Mouse (Mus musculus) forebrain, embryonic 16.5 days (tissue): Measurements from ENCODE around the gene Vps36. TPM values are rescaled to one million over a fixed set of nuclear protein-coding genes. Genes with fewer than 3 reads are reported as not detected.

Source experiments
- ATAC-seq: fragments of 200-750 bp; cut with Nextera tagmentation; 2 replicates; pipeline ENCODE4 v1.8.0; 2017; ENCODE audit warnings: mild to moderate bottlenecking, moderate library complexity
- H3K27ac ChIP-seq: fragments of 300-500 bp; sonication (generic); 2 replicates; pipeline ENCODE4 v1.5.1; 2014; ENCODE audit warnings: low read length, control low read depth
- H3K27me3 ChIP-seq: fragments of 300-500 bp; sonication (generic); replicated peaks from 2 replicates; pipeline ENCODE4 v1.6.1; 2014; ENCODE audit warnings: low read length; ENCODE audit not compliant: control insufficient read depth, insufficient read depth
- H3K36me3 ChIP-seq: fragments of 300-500 bp; sonication (generic); 2 replicates; pipeline ENCODE4 v1.6.1; 2014; ENCODE audit not compliant: control insufficient read depth, insufficient read depth
- H3K4me1 ChIP-seq: fragments of 300-500 bp; sonication (generic); replicated peaks from 2 replicates; pipeline ENCODE4 v1.6.1; 2014; ENCODE audit warnings: low read length; ENCODE audit not compliant: control insufficient read depth, insufficient read depth
- H3K4me2 ChIP-seq: fragments of 300-500 bp; sonication (generic); 2 replicates; pipeline ENCODE4 v1.6.1; 2014; ENCODE audit warnings: mild to moderate bottlenecking, low read length, control low read depth
- H3K4me3 ChIP-seq: fragments of 300-500 bp; sonication (generic); replicated peaks from 2 replicates; pipeline ENCODE4 v1.5.1; 2014; ENCODE audit warnings: mild to moderate bottlenecking, low read length, control low read depth
- H3K9ac ChIP-seq: fragments of 300-500 bp; sonication (generic); replicated peaks from 2 replicates; pipeline ENCODE4 v1.6.1; 2014; ENCODE audit warnings: low read depth, low read length, control low read depth
- H3K9me3 ChIP-seq: fragments of 300-500 bp; sonication (generic); 2 replicates; pipeline ENCODE4 v1.6.1; 2016; ENCODE audit warnings: low read length; ENCODE audit not compliant: control insufficient read depth
- WGBS: fragments of 180-500 bp; shearing (Covaris S2); extraction: QIAGEN DNeasy Blood & Tissue Kit; methylation state at CpG from one replicate; pipeline ENCODE4 v1.1.7; 2014; 5-methylcytosine and 5-hydroxymethylcytosine counted together
- polyA plus RNA-seq: library from polyadenylated mRNA; unstranded; fragments of >200 nt; fragmentation: Nextera tagmentation; extraction: Ambion mirVana; gene quantifications from 2 replicates; pipeline ENCODE4 v1.2.1, GENCODE M21; 2015

Vps36 gene
- 38.7 and 40.9 TPM in 2 replicates for polyA plus RNA-seq

DNA sequence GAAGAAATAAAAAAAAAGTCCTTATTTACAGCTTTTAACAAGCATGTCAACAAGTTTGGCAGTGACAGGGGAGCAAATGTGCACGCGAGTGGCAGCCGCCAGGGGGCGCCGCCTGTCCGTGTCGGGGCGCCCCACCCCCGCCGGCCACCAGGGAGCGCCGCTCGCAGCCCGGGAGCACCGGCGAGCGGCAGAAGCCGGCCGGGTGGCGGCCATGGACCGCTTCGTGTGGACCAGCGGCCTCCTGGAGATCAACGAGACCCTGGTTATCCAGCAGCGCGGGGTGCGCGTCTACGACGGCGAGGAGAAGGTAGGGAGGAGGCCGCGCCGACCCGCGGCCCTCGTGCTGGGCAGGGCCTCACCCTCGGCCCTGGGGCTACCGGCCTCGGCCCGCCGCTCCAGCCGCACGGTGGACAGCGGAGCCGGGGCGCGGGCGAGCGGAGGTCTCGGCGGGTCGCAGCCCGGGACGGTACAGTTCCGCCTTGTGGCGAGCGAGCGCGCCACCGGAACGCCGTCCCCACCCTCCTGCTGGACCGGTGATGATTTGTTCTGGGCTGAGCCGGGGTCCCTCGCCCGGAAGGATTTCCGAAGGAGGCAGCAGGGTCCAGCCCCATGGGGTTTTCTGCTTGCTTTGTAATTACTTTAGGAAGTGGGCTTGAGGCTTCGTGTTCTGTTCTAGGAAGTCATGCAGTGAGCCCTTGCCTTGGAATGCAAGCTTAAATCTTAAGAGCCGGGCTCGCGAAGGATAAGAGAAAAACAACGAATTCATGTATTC is at the start of gene Vps36:
TSS of gene Vps36 (plus strand) at position 150 of the 772 bp plus-strand sequence.
- peak within 1 kb of the TSS; percentile 94 for H3K27ac ChIP-seq
- under 1% methylated on average over 71 of the region's 73 CpGs for WGBS
- ATAC-seq = peak; percentile 94
- peaks cover 11% of the 10 kb centered on the region for H3K4me1 ChIP-seq
- H3K9me3 ChIP-seq = no peaks in the 10 kb centered on the region
- H3K4me2 ChIP-seq = peak within 1 kb of the TSS; percentile 72
- H3K27me3 ChIP-seq = no peaks in the 10 kb centered on the region
- peak within 1 kb of the TSS; percentile 81 for H3K4me3 ChIP-seq
- peak within 1 kb of the TSS; percentile 95 for H3K9ac ChIP-seq
- H3K36me3 ChIP-seq = no peaks in the 10 kb centered on the region

DNA sequence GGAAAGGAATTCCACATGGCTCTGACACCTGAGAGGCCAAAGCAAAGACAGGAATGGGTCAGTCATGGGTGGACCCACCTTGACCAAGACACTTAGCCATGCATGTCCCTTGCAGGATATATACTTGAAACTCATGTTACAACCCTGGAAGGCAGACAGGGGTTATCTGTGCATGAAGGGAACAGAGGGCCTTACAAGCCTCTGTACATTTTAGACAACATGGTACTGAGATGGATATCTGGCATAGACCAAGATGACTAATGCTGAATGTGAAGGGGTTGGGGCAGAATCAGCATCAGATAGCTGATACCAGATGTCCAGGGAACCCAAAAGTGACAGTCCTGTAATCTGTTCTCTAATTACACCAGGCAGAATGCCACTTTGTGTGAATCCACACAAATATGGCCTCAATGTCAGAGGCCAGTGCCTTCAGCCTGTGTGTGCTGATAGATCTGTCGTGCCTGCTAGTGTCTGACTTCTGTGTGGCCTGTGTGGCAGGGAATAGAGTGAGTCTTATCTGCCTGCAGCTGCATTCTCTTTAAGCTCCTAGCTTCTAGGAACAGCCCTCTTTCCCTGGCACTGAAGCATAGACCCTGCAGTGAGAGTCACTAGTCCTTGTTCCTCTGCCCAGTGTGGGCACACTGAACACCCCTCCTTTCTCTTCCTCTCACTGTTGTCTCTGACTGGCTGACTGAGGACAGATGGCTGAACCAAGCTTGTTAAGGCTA is 48.7 kb upstream of the Vps36 start:
- Histone ChIP-seq H3K27me3 (no peaks in the 10 kb centered on the region), H3K9ac (no peak overlapping the region), H3K4me3 (no peak overlapping the region), H3K9me3 (no peaks in the 10 kb centered on the region), H3K27ac (no peak overlapping the region), H3K4me1 (no peaks in the 10 kb centered on the region), H3K36me3 (no peaks in the 10 kb centered on the region), H3K4me2 (no peak overlapping the region)
- 90% methylated on average over 1 of the region's 1 CpGs for WGBS
- no peak for ATAC-seq

GRCm38 (mm10) chr8:22145831-22146230 is 46.8 kb upstream of the Vps36 start:
- no peak overlapping the region for H3K27ac ChIP-seq
- H3K4me2 ChIP-seq = no peak overlapping the region
- H3K36me3 ChIP-seq = no peaks in the 10 kb centered on the region
- no peak for ATAC-seq
- no peaks in the 10 kb centered on the region for H3K27me3 ChIP-seq
- no peak overlapping the region for H3K9ac ChIP-seq
- H3K9me3 ChIP-seq = no peaks in the 10 kb centered on the region
- 86% methylated on average over 6 of the region's 6 CpGs for WGBS
- H3K4me3 ChIP-seq = no peak overlapping the region
- H3K4me1 ChIP-seq = no peaks in the 10 kb centered on the region

GRCm38 (mm10) chr8:22147706-22148366 is 44.8 kb upstream of the Vps36 start:
- no peaks in the 10 kb centered on the region for H3K27me3 ChIP-seq
- no peak overlapping the region for H3K4me3 ChIP-seq
- no peak overlapping the region for H3K27ac ChIP-seq
- no peaks in the 10 kb centered on the region for H3K4me1 ChIP-seq
- WGBS = 80% methylated on average over 9 of the region's 9 CpGs
- H3K36me3 ChIP-seq = no peaks in the 10 kb centered on the region
- no peak overlapping the region for H3K9ac ChIP-seq
- no peak for ATAC-seq
- no peaks in the 10 kb centered on the region for H3K9me3 ChIP-seq
- no peak overlapping the region for H3K4me2 ChIP-seq

- Histone ChIP-seq H3K4me3 (no peak overlapping the region), H3K4me1 (no peaks in the 10 kb centered on the region), H3K4me2 (no peak overlapping the region), H3K27ac (no peak overlapping the region), H3K9ac (no peak overlapping the region), H3K27me3 (no peaks in the 10 kb centered on the region), H3K36me3 (no peaks in the 10 kb centered on the region), H3K9me3 (no peaks in the 10 kb centered on the region)
- no peak for ATAC-seq
- WGBS = 95% methylated on average over 7 of the region's 7 CpGs
Measured at GRCm38 (mm10) chr8:22148367-22148740, 44.3 kb upstream of the Vps36 start.

- Histone ChIP-seq H3K27me3 (no peaks in the 10 kb centered on the region), H3K4me3 (no peak overlapping the region), H3K4me2 (no peak overlapping the region), H3K9me3 (no peaks in the 10 kb centered on the region), H3K9ac (no peak overlapping the region), H3K4me1 (no peaks in the 10 kb centered on the region), H3K36me3 (no peaks in the 10 kb centered on the region), H3K27ac (no peak overlapping the region)
- no peak for ATAC-seq
- 84% methylated on average over 11 of the region's 11 CpGs for WGBS
Measured at GRCm38 (mm10) chr8:22149643-22150344, 42.8 kb upstream of the Vps36 start.

DNA sequence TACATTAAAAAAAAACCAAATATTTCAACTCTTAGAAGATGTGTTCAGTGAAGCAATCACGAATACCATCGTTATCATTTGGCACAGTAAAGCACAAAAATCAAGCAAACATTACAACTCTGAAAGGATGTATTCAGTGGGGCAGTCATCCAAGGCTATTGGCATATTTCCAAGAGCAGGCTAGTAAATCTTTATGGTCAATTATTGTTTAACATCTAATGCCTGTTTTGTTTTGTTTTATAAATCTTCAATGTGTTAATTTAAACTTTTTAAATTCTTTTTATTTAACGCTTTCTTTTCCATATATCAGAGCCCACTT is 42.3 kb upstream of the Vps36 start:
- Histone ChIP-seq H3K4me3 (no peak overlapping the region), H3K36me3 (no peaks in the 10 kb centered on the region), H3K9me3 (no peaks in the 10 kb centered on the region), H3K27me3 (no peaks in the 10 kb centered on the region), H3K4me2 (no peak overlapping the region), H3K4me1 (no peaks in the 10 kb centered on the region), H3K9ac (no peak overlapping the region), H3K27ac (no peak overlapping the region)
- ATAC-seq = no peak
- 58% methylated on average over 3 of the region's 3 CpGs for WGBS

DNA sequence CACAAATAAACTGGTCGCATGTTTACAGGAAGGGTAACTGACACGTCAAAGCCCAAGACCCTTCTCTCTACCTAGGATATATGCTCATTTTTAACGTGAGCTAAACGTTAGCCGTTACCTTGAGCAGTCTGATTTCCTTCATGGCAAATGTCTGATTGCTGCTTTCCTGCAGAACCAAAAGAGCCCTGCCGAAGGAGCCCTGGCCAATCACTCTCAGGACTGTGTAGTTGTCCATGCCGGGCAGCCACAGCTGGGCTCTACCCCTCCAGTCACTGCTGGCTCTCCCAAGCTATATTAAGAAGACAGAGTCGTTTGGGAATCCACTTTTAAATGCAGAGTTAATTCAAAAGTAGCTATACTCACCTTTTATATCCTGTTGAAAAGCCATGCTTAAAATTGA is 30.4 kb upstream of the Vps36 start:
- WGBS = 91% methylated on average over 8 of the region's 8 CpGs
- Histone ChIP-seq H3K9me3 (no peaks in the 10 kb centered on the region), H3K27ac (no peak overlapping the region), H3K27me3 (no peaks in the 10 kb centered on the region), H3K36me3 (no peaks in the 10 kb centered on the region), H3K9ac (no peak overlapping the region), H3K4me1 (peaks cover 12% of the 10 kb centered on the region), H3K4me3 (no peak overlapping the region), H3K4me2 (no peak overlapping the region)
- no peak for ATAC-seq

GRCm38 (mm10) chr8:22164431-22164830 is 28.2 kb upstream of the Vps36 start:
- Histone ChIP-seq H3K4me3 (no peak overlapping the region), H3K9ac (no peak overlapping the region), H3K4me2 (no peak overlapping the region), H3K36me3 (no peaks in the 10 kb centered on the region), H3K9me3 (no peaks in the 10 kb centered on the region), H3K4me1 (peaks cover 12% of the 10 kb centered on the region), H3K27ac (no peak overlapping the region), H3K27me3 (no peaks in the 10 kb centered on the region)
- WGBS = 96% methylated on average over 10 of the region's 10 CpGs
- ATAC-seq = no peak
